Mouse (Mus musculus): Measurements from ENCODE around the gene Dync1i1. TPM values are rescaled to one million over a fixed set of nuclear protein-coding genes. Genes with fewer than 3 reads are reported as not detected.

Dync1i1 gene
- polyA plus RNA-seq, 1 experiment from 2014 or later, result 46.2 TPM

DNA sequence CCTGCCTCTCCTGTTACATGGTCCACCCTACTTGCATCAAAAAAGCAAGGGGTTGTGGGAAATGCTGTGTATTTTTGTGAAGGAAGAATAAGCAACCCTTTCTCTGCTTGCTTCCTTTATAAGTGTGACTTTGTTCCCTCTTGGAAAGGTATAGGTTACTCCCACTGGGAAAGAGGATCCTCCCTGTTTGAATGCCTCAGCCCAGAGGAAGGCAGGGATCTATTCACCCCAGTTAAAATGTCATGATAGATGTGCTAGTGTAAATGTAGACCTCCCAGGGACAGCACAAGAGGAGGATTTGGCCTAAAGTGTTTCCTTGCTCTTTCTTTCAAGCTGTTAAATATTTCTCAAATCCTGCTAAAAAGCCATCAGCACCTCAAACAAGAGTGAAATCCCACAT is 9.0 kb downstream of the Dync1i1 start:
- H3K36me3 ChIP-seq, result no peaks in the 10 kb centered on the region
- H3K4me2 ChIP-seq, result no peak overlapping the region
- no peak for ATAC-seq (ENCODE audit: low FRiP score)
- no peaks in the 10 kb centered on the region for H3K4me1 ChIP-seq
- H3K27me3 ChIP-seq (replicated peaks), result no peaks in the 10 kb centered on the region
- H3K27ac ChIP-seq (replicated peaks), result no peak overlapping the region
- H3K9me3 ChIP-seq (replicated peaks), result no peaks in the 10 kb centered on the region
- no peak overlapping the region for H3K4me3 ChIP-seq (replicated peaks)
- H3K9ac ChIP-seq (replicated peaks), result no peak overlapping the region

DNA sequence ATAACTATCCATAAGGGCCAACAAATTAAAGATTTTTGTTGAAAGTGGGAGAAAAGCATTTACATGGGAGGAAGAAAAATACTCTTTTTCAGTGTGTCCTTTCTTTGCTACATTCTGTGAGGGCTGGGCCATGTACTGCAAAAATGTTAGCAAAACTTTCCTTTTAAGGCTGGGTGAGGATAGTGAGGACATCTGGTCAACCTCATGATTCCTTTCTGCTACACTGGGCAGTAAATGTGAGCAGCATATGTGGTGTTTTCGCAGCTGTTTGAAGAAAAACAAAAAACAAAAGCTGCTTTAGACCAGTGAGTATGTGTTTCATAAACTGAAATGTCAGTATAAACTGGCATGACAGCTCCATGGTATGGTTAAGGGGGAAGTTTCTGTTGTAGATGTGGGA is 9.4 kb downstream of the Dync1i1 start:
- Histone ChIP-seq H3K4me1 (no peaks in the 10 kb centered on the region), H3K27me3 (replicated peaks) (no peaks in the 10 kb centered on the region), H3K36me3 (no peaks in the 10 kb centered on the region), H3K4me3 (replicated peaks) (no peak overlapping the region), H3K27ac (replicated peaks) (no peak overlapping the region), H3K4me2 (no peak overlapping the region), H3K9ac (replicated peaks) (no peak overlapping the region), H3K9me3 (replicated peaks) (no peaks in the 10 kb centered on the region)
- 88% methylated on average over 1 of the region's 1 CpGs for WGBS
- no peak for ATAC-seq (ENCODE audit: low FRiP score)

DNA sequence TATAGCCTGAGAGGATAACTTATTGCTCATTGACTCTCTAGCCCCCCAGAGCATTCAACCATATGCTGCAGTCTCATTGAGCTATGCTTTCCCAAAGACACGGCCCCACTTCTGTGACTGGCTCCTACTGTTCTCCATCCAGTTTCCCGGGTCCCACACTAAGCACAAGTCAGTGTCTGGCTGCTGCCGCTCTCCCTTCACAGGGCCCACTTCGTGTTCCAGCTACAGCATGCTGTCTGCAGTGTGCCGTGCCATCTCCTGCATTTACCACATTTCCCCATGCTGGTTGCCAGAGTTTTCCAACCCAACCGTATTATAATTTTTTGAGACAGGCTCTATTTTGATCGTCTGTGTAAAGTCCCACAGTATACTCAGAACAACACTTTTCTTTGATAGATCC is 14.3 kb downstream of the Dync1i1 start:
- Histone ChIP-seq H3K27me3 (replicated peaks) (no peaks in the 10 kb centered on the region), H3K27ac (replicated peaks) (no peak overlapping the region), H3K36me3 (no peaks in the 10 kb centered on the region), H3K4me3 (replicated peaks) (no peak overlapping the region), H3K4me1 (no peaks in the 10 kb centered on the region), H3K9me3 (replicated peaks) (no peaks in the 10 kb centered on the region), H3K4me2 (no peak overlapping the region), H3K9ac (replicated peaks) (no peak overlapping the region)
- 68% methylated on average over 7 of the region's 7 CpGs for WGBS
- ATAC-seq (ENCODE audit: low FRiP score), result no peak

DNA sequence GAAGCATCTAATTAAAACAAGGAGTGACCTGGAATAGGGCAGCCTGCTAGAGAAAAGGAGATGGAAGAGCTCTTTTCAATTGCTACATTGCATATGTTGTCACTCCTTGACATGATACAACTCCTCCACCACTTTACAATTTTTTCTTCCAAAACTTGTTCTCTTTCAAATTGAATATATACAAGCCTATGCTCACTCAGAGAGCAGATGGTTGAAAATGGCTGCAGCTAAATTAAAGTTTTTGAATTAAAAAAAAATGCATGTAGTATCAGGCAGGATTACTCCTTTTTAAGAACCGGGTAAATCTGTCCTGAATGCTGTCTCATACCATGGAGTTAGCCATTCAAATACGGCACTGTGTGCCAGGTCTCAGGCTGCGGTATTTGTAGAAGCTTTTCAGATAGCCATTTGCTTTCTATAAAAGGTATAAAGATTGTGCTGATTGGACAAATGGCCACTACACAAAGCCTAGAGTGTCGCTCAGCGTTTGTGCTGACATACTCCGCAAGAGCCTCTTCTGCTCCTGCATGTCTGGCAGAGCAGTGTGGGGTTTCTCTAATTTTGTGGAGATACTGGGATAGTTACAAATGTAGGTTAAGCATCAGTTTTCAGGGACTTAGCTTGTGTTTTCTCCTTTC is 16.1 kb downstream of the Dync1i1 start:
- Histone ChIP-seq H3K9me3 (replicated peaks) (no peaks in the 10 kb centered on the region), H3K4me2 (no peak overlapping the region), H3K36me3 (no peaks in the 10 kb centered on the region), H3K27me3 (replicated peaks) (no peaks in the 10 kb centered on the region), H3K4me1 (no peaks in the 10 kb centered on the region), H3K4me3 (replicated peaks) (no peak overlapping the region), H3K27ac (replicated peaks) (no peak overlapping the region), H3K9ac (replicated peaks) (no peak overlapping the region)
- 83% methylated on average over 6 of the region's 6 CpGs for WGBS
- ATAC-seq (ENCODE audit: low FRiP score), result no peak

DNA sequence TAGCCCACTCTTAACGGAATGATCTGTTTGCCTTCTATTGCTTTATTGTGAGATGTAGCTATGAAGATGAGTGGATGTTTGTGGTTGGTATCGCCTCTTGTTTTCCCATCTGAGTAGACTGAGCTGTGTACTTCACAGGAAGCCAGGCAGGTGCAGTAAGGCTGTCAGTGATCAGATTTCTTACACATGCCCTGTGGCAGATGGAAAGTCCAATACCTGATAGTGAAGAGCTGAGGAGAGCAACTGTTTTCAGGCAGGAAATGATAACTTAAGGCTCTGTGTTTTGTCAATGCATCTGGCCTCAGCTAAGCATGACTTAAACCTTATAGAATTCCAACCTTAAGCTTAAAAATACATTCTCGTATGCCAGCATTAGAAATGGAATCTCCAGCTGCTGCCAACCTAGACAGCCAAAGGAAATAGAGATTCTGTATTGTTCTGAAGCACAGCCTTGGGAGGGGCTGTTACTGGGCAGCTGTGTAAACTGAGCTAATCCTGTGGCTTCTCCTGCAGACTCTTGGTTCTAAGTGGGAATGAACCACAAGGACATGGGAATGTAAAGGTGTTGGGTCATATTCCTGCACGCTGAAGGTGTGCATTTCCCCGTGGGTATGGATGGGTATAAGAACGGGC is 24.8 kb downstream of the Dync1i1 start:
- Histone ChIP-seq H3K27me3 (replicated peaks) (no peaks in the 10 kb centered on the region), H3K4me2 (no peak overlapping the region), H3K4me1 (no peaks in the 10 kb centered on the region), H3K9ac (replicated peaks) (no peak overlapping the region), H3K36me3 (no peaks in the 10 kb centered on the region), H3K4me3 (replicated peaks) (no peak overlapping the region), H3K27ac (replicated peaks) (no peak overlapping the region), H3K9me3 (replicated peaks) (no peaks in the 10 kb centered on the region)
- no peak for ATAC-seq (ENCODE audit: low FRiP score)
- 83% methylated on average over 6 of the region's 6 CpGs for WGBS

DNA sequence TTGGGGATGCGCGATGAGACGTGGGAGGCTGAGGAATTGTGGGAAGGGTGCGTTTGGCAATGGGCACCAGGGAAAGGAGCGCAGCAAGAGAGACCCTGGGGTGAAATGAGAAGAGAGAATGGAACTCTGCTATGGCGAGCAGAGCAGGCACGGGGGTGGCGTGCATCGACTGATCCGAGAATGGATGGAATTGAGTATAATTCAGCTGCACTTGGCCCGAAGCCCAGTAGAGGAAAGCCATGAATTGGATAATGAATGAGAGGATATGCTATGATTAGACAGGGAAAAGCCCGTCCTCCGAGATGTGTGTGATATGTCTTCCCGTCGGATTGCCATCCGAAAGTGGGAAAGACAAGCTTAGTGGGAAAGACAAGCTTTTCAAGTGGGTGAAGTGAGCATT is 26.7 kb downstream of the Dync1i1 start:
- no peak for ATAC-seq (ENCODE audit: low FRiP score)
- H3K27me3 ChIP-seq (replicated peaks), result no peaks in the 10 kb centered on the region
- H3K9ac ChIP-seq (replicated peaks), result no peak overlapping the region
- no peak overlapping the region for H3K27ac ChIP-seq (replicated peaks)
- no peak overlapping the region for H3K4me3 ChIP-seq (replicated peaks)
- no peaks in the 10 kb centered on the region for H3K9me3 ChIP-seq (replicated peaks)
- no peak overlapping the region for H3K4me2 ChIP-seq
- H3K36me3 ChIP-seq, result no peaks in the 10 kb centered on the region
- H3K4me1 ChIP-seq, result no peaks in the 10 kb centered on the region
- 59% methylated on average over 16 of the region's 16 CpGs for WGBS

DNA sequence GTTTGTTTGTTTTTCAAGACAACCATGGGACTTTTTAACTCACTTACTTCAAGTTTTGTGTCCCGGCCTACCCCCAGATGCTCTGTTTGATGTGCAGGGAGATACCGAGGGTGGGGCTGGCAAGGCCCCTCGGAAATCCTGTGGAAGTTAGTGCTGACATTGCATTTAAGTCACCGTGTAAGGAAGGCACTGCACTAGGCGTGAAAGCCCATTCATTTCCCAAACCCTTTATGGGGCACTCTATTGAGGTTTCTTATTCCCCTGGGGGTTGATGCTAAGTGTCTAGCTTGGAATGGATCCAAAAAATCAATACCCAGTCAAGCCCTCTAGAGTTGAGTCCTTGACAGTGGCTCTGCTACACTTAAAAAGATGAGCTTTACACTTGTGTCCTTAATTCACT is 27.2 kb downstream of the Dync1i1 start:
- Histone ChIP-seq H3K9ac (replicated peaks) (no peak overlapping the region), H3K4me2 (no peak overlapping the region), H3K4me3 (replicated peaks) (no peak overlapping the region), H3K36me3 (no peaks in the 10 kb centered on the region), H3K9me3 (replicated peaks) (no peaks in the 10 kb centered on the region), H3K4me1 (no peaks in the 10 kb centered on the region), H3K27me3 (replicated peaks) (no peaks in the 10 kb centered on the region), H3K27ac (replicated peaks) (no peak overlapping the region)
- no peak for ATAC-seq (ENCODE audit: low FRiP score)
- 39% methylated on average over 5 of the region's 5 CpGs for WGBS

DNA sequence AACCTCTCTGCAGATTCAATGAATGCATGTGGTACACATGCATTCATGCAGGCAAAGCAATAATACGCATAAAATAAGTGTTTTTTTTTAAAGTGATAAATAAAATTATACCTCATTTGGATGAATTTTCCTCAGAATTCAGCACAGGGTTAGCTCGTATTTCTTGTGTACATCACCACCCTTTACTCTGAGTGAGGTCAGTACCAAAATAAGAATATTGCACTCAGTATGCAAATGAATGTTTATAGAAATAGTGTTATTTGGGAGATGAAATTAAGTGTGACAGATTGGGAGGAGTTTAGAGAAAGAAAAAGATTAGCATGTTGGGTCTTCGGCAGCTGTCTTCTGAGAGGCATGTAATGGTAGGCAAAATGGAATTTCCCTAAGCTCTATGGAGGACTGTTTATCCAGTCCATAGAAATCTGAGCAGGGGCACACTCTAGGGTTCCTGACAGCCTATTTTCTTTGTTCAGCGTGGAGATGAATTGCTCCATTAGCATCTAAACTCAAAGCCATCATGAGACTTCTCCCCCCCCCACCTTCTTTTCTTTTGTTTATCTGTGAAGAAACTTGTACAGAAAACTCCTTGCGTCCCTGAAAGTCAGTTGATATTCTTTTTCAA is 31.2 kb downstream of the Dync1i1 start:
- H3K4me1 ChIP-seq, result no peaks in the 10 kb centered on the region
- H3K4me2 ChIP-seq, result no peak overlapping the region
- no peak overlapping the region for H3K27ac ChIP-seq (replicated peaks)
- ATAC-seq (ENCODE audit: low FRiP score), result no peak
- no peak overlapping the region for H3K4me3 ChIP-seq (replicated peaks)
- H3K9me3 ChIP-seq (replicated peaks), result no peaks in the 10 kb centered on the region
- no peaks in the 10 kb centered on the region for H3K27me3 ChIP-seq (replicated peaks)
- 28% methylated on average over 5 of the region's 5 CpGs for WGBS
- no peak overlapping the region for H3K9ac ChIP-seq (replicated peaks)
- H3K36me3 ChIP-seq, result no peaks in the 10 kb centered on the region

DNA sequence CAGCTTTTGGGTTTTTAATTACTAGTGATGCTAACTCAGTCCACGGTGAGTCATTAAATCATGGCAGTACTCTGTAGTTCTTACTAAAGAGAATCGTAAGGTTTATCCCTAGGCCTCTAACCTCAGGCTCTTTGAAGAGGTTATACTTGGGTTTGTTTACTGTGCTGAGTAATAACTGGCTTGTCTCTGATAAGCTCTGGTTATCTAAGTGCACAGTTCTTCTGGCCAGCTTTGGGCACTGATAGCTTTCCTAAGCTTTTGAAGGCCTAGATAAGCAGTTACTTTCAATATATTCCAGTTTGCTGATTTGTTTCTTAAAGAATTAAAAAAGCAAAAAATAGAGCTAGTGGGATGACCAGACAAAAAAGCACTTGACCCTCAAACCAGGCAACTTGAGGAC is 37.5 kb downstream of the Dync1i1 start:
- no peak for ATAC-seq (ENCODE audit: low FRiP score)
- Histone ChIP-seq H3K9me3 (replicated peaks) (no peaks in the 10 kb centered on the region), H3K4me1 (no peaks in the 10 kb centered on the region), H3K36me3 (no peaks in the 10 kb centered on the region), H3K4me3 (replicated peaks) (no peak overlapping the region), H3K27ac (replicated peaks) (no peak overlapping the region), H3K4me2 (no peak overlapping the region), H3K9ac (replicated peaks) (no peak overlapping the region), H3K27me3 (replicated peaks) (no peaks in the 10 kb centered on the region)
- 68% methylated on average over 2 of the region's 2 CpGs for WGBS

DNA sequence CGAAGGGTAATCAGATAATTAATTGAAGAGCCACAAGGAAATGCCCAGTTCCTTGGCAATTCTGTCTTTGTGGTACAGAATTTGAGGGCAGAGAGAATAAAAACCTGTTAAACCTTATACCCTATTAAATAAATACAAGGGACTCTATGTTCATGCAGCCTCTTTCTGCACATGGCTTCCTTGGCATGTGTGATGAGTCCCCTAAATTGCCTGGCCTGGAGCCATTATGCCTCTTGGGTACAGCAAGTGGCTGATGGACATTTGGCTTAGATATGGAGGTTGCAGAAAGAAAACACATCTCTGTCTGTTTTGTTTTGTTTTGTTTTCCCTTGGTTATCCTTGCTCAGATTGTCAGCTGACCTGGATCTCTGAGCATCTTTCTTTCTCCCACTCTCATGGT is 43.1 kb downstream of the Dync1i1 start:
- no peaks in the 10 kb centered on the region for H3K9me3 ChIP-seq (replicated peaks)
- H3K4me2 ChIP-seq, result no peak overlapping the region
- ATAC-seq (ENCODE audit: low FRiP score), result no peak
- 72% methylated on average over 1 of the region's 1 CpGs for WGBS
- no peaks in the 10 kb centered on the region for H3K4me1 ChIP-seq
- H3K27me3 ChIP-seq (replicated peaks), result no peaks in the 10 kb centered on the region
- no peaks in the 10 kb centered on the region for H3K36me3 ChIP-seq
- H3K4me3 ChIP-seq (replicated peaks), result no peak overlapping the region
- H3K27ac ChIP-seq (replicated peaks), result no peak overlapping the region
- H3K9ac ChIP-seq (replicated peaks), result no peak overlapping the region

DNA sequence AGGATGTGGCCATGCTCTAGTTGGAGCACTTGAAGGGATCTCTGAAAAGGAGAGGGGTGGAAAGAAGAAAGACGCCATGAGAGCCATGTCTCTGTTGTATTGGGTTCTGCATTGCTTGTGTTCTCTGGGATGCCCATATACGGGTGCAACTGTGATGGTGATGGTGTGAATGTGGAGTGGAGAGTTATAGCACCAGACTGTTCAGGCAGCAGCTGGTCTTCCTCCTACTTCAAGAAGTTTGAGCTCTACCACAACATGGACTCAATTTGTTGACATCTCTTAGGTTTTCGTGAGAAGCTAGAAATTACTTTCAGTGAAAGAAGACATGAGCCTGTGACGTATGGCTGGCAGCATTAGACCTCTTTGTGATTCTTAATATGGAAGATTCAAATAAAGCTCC is 44.8 kb downstream of the Dync1i1 start:
- no peak overlapping the region for H3K27ac ChIP-seq (replicated peaks)
- no peaks in the 10 kb centered on the region for H3K4me1 ChIP-seq
- H3K36me3 ChIP-seq, result no peaks in the 10 kb centered on the region
- ATAC-seq (ENCODE audit: low FRiP score), result no peak
- H3K27me3 ChIP-seq (replicated peaks), result no peaks in the 10 kb centered on the region
- WGBS, result 94% methylated on average over 4 of the region's 4 CpGs
- no peak overlapping the region for H3K9ac ChIP-seq (replicated peaks)
- no peaks in the 10 kb centered on the region for H3K9me3 ChIP-seq (replicated peaks)
- no peak overlapping the region for H3K4me3 ChIP-seq (replicated peaks)
- no peak overlapping the region for H3K4me2 ChIP-seq

DNA sequence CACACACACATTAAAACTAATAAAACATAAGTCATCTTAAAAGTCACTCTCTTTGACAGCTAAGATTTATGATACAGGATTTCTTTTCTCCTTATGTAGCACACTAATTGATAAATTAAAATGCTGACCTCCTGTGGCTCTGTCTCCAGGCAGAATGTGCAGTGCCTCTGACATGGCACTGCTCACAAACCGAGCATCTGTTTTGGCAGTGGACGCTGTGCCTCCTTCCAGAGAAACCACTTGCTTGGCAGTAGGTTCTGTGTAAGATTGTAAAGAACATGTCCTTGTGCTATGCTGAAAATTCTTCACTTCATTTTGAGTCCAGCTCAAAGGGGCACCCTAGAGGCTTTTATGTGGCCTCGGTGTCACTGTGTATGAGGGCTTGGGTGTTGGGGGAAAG is 50.0 kb downstream of the Dync1i1 start:
- no peak for ATAC-seq (ENCODE audit: low FRiP score)

More for the DNA sequence above, 50.0 kb downstream of the Dync1i1 start:
- H3K9ac ChIP-seq (replicated peaks), result no peak overlapping the region
- H3K4me1 ChIP-seq, result no peaks in the 10 kb centered on the region
- H3K4me2 ChIP-seq, result no peak overlapping the region
- H3K27me3 ChIP-seq (replicated peaks), result no peaks in the 10 kb centered on the region
- no peak overlapping the region for H3K4me3 ChIP-seq (replicated peaks)
- H3K27ac ChIP-seq (replicated peaks), result no peak overlapping the region
- H3K9me3 ChIP-seq (replicated peaks), result no peaks in the 10 kb centered on the region
- H3K36me3 ChIP-seq, result no peaks in the 10 kb centered on the region
- WGBS, result 61% methylated on average over 3 of the region's 3 CpGs

All from neural tube, embryonic 15.5 days (tissue).